Mouse (Mus musculus): Measurements from ENCODE around the gene Pdhx. TPM values are rescaled to one million over a fixed set of nuclear protein-coding genes. Genes with fewer than 3 reads are reported as not detected.
A peak's percentile ranks its signal among the peaks of the same experiment; 100 is the strongest.

Gene Pdhx
- 32.2 and 36.1 TPM in 2 replicates for polyA plus RNA-seq (2015; fragmentation: Nextera tagmentation; extraction: Ambion mirVana)

DNA sequence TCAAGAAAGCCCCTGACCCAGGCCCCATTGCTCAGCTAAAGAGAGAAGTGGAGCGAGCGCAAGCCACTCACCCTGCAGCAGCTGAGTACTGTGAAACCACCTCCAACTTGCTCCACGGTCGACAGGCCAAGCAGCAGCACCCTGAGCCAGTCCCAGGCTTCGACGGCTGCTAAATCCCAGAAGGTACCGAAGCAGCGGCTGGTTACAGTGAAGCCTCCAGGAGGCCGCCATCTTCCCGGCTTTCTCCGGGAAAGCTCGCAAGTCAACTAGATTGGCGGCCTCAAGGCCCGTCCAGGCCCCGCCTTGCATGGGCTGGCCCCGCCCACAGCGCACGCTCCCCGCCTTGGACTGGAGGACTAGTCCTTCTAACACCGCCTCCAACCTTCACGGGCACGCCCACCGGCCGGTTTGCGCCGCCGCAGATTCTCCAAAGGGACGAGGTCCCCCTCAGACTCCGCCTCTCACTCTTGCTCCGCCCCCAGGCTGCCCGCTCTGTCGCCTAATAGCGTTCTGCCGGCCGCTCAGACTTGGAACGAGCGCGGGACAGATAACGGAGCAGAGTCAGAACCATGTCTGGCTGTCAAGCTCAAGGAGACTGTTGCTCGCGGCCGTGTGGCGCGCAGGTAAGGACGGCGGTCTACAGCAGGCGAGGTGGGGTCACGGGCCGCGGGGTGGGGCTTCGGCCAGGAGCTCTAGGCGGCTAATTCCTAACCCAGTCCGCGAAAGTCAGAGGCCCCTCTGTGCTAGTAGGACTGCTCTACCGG is at the start of gene Pdhx, which contains the start of gene Apip:
Gene Pdhx, minus strand, starts transcription at position 295 of the 764 bp plus-strand sequence.
Gene Apip, plus strand, starts transcription at position 457 of the 764 bp plus-strand sequence.
- Histone ChIP-seq H3K9ac (peak within 1 kb of the TSS; percentile 69), H3K9me3 (no peaks in the 10 kb centered on the region), H3K27me3 (replicated peaks) (no peaks in the 10 kb centered on the region), H3K4me2 (peak within 1 kb of the TSS; percentile 67), H3K4me1 (peaks cover 17% of the 10 kb centered on the region; the same call in 1 of the 2 replicates), H3K4me3 (replicated peaks) (peak within 1 kb of the TSS; percentile 86), H3K27ac (peak within 1 kb of the TSS; percentile 87), H3K36me3 (no peaks in the 10 kb centered on the region)
- peak; percentile 99 for ATAC-seq (ENCODE audit: insufficient read depth, low FRiP score, low read depth)
- under 1% methylated on average over 55 of the region's 55 CpGs for WGBS

DNA sequence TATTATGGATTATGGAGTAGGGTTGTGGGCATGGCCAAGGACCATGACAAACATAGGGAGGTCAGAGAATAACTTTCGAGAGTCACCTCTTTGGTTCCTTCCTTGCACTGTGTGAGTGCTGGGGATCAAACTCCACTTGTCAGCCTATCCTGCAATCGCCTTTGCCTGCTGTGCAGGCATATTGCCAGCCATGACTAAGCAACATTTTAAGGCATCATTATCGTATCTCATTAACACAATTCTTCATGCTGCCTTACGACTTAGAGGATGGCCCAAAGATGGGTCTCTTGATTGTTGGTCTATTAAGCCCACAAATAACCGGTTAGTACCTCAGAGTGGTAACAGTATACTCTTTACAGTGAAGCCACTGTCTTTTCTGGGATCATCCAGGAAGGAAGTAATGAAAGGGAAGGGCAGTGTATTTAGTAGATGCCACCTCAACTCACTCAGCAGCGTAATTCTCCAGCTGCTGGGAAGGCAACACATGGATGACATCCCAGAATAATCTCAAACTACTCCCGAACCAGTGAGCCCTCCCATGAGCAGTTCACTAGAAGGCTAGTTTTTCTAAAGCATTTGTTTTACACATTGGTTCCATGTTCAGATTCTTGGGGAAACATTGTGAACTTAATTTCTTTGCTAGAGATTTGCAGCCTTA is 46.0 kb upstream of the Pdhx start:
- H3K4me3 ChIP-seq (replicated peaks), result no peak overlapping the region
- ATAC-seq (ENCODE audit: insufficient read depth, low FRiP score, low read depth), result no peak
- no peak overlapping the region for H3K27ac ChIP-seq
- no peak overlapping the region for H3K4me2 ChIP-seq
- H3K4me1 ChIP-seq, result no peaks in the 10 kb centered on the region
- no peaks in the 10 kb centered on the region for H3K27me3 ChIP-seq (replicated peaks)
- no peaks in the 10 kb centered on the region for H3K36me3 ChIP-seq
- 76% methylated on average over 7 of the region's 7 CpGs for WGBS
- H3K9me3 ChIP-seq, result no peaks in the 10 kb centered on the region
- H3K9ac ChIP-seq, result no peak overlapping the region

DNA sequence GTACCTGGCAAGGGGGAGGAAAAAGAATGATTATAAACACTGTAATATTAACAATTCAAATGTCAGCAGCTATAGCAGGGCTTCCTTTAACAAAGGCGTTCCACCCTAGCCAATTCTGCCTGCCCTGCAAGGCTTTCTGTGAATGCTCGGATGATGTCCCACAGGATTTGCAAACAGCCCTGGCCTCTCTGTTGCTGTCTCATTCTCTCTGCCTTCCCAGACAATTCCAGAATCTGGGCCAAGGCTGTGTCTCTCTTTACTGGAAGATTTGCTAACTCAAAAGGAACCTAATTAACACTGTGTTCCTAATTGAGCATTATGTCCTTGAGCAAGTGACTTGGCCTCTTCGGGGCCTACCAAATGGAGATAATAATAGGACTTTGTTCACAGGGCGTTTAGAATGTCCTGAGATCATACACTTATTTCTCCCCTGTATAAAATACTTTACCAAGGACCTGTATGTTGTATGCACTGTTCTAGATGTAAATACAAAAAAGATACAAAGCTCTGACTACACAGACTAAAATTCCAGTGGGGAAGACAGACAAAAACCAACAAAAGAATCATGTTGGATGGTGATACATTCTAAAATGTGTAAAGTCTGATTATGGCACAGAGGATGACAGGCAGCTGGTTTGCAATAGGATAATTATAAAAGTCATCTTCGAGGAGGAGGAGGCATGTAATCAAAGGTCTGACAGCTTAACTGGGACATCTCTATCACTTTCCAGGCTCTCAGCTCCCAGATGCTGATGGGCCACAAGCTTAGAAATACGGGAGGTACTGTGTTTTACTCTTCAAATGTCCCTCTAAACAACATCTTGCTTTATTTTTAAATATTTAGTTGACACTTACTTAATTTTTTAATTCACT is 45.2 kb upstream of the Pdhx start:
- Histone ChIP-seq H3K4me2 (no peak overlapping the region), H3K9me3 (no peaks in the 10 kb centered on the region), H3K27me3 (replicated peaks) (no peaks in the 10 kb centered on the region), H3K36me3 (no peaks in the 10 kb centered on the region), H3K4me1 (no peaks in the 10 kb centered on the region), H3K9ac (no peak overlapping the region), H3K4me3 (replicated peaks) (no peak overlapping the region), H3K27ac (no peak overlapping the region)
- 56% methylated on average over 6 of the region's 6 CpGs for WGBS
- ATAC-seq (ENCODE audit: insufficient read depth, low FRiP score, low read depth), result no peak

DNA sequence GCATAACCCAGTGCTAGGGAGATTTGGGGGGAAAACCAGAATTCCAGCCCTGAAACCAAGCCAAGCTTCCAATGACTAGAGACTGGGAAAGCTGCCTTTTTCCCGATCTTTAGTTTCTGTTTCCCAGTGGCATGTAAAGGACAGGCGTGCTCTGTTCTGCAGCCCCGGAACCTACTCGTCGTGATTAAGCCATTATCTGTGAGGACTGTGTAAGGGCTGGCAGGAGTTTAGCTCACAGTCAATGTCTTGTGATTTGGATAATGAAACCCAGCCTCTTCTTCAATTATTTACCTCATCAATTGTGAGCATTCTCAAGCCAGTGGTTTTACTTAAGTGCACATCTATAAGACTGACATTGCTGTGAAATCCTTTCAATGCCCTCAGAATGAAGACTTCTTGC is 43.9 kb upstream of the Pdhx start:
- WGBS, result 65% methylated on average over 5 of the region's 5 CpGs
- Histone ChIP-seq H3K36me3 (no peaks in the 10 kb centered on the region), H3K9me3 (no peaks in the 10 kb centered on the region), H3K27me3 (replicated peaks) (no peaks in the 10 kb centered on the region), H3K4me1 (no peaks in the 10 kb centered on the region), H3K9ac (no peak overlapping the region), H3K4me2 (no peak overlapping the region), H3K27ac (no peak overlapping the region), H3K4me3 (replicated peaks) (no peak overlapping the region)
- ATAC-seq (ENCODE audit: insufficient read depth, low FRiP score, low read depth), result no peak

DNA sequence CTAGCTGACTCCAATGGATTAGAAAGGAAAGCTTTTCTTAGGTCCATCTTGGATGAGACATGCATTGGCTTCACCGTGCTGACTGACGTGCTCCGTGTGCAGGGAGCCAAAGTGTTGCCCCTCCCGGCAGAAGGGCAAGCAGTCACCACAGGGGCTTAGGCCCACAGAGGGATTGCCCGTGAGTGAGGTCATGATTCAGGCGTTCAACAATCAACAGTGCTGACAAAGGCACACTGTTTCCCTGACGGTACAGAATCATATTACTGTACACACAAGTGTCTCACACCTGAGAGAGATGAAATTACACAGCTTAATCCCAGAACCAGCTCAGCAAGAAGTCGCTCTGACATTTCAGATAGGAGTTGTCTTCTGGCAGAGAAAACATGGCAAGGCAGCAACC is 38.4 kb upstream of the Pdhx start:
- no peaks in the 10 kb centered on the region for H3K27me3 ChIP-seq (replicated peaks)
- peak; percentile 56; the same call in 1 of the 2 replicates for ATAC-seq (ENCODE audit: insufficient read depth, low FRiP score, low read depth)
- H3K27ac ChIP-seq, result peak overlapping the region; percentile 16; the same call in 1 of the 2 replicates
- H3K4me3 ChIP-seq (replicated peaks), result no peak overlapping the region
- H3K36me3 ChIP-seq, result no peaks in the 10 kb centered on the region
- no peak overlapping the region for H3K9ac ChIP-seq
- no peak overlapping the region for H3K4me2 ChIP-seq
- H3K9me3 ChIP-seq, result no peaks in the 10 kb centered on the region
- no peaks in the 10 kb centered on the region for H3K4me1 ChIP-seq
- WGBS, result 57% methylated on average over 8 of the region's 8 CpGs

DNA sequence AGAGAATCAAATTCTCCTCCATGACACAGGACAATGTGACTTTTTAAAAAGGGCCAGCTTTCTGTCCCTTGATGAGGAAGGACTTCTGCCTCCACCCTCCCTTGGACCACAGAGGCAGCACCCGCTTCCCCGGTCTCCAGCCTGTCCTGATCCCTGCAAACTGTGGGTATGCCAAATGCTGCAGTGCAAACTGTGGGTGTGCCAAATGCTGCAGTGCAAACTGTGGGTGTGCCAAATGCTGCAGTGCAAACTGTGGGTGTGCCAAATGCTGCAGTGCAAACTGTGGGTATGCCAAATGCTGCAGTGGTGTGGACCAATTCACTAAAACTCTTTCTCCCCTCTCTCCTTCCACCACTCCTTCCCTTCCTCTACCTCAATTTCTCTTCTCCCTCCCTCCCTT is 32.9 kb upstream of the Pdhx start:
- 81% methylated on average over 2 of the region's 2 CpGs for WGBS
- H3K9me3 ChIP-seq, result no peaks in the 10 kb centered on the region
- no peak for ATAC-seq (ENCODE audit: insufficient read depth, low FRiP score, low read depth)

DNA sequence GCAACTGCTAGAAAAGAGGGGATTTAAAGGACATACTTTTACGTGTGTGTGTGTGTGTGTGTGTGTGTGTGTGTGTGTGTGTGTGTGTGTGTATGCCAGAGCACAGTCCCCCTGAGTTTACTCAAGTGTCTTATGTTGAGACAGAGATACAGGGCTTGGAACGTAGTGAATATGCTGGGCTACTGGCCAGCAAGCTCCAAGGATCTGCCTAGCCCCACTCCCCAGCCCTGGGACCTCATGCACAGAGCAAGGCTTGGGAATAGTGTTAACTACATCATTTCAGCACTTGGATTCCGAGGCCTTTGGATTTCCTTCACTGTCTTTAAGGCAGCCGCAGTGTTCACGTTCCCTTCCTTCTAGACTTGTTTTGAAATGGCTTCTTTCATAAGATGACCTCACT is 29.3 kb upstream of the Pdhx start:
- Histone ChIP-seq H3K27me3 (replicated peaks) (no peaks in the 10 kb centered on the region), H3K4me3 (replicated peaks) (no peak overlapping the region), H3K36me3 (no peaks in the 10 kb centered on the region), H3K4me2 (no peak overlapping the region), H3K9me3 (no peaks in the 10 kb centered on the region), H3K4me1 (no peaks in the 10 kb centered on the region), H3K27ac (no peak overlapping the region), H3K9ac (no peak overlapping the region)
- WGBS, result 70% methylated on average over 5 of the region's 5 CpGs
- no peak for ATAC-seq (ENCODE audit: insufficient read depth, low FRiP score, low read depth)

More for the DNA sequence above, 32.9 kb upstream of the Pdhx start:
- H3K27ac ChIP-seq, result no peak overlapping the region
- H3K27me3 ChIP-seq (replicated peaks), result no peaks in the 10 kb centered on the region
- no peak overlapping the region for H3K4me3 ChIP-seq (replicated peaks)
- no peaks in the 10 kb centered on the region for H3K4me1 ChIP-seq
- H3K36me3 ChIP-seq, result no peaks in the 10 kb centered on the region
- H3K4me2 ChIP-seq, result no peak overlapping the region
- no peak overlapping the region for H3K9ac ChIP-seq

DNA sequence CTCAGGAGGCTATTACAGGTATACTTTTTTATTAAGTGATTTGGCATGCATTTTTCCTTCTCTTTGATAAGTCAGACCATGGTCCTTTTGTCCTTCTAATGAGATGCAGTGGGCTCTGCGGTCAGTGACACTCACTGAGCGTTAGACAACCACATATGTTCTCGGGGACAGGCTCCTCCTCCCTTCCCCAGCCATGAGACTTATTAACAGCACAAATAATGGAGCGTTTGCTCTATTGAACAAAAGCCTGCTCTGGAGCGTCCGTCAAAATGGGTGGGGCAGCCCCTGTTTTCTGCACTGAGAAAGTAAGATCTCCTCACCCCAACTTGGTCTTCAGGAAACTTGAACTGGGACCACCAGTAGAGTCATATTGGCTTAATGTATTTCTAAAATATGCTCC is 16.2 kb upstream of the Pdhx start:
- Histone ChIP-seq H3K4me3 (replicated peaks) (no peak overlapping the region), H3K4me2 (no peak overlapping the region), H3K27ac (no peak overlapping the region), H3K27me3 (replicated peaks) (no peaks in the 10 kb centered on the region), H3K4me1 (no peaks in the 10 kb centered on the region), H3K36me3 (0 out of 2 replicates have a peak, but pooled peaks cover 5% of the 10 kb centered on the region), H3K9ac (no peak overlapping the region), H3K9me3 (no peaks in the 10 kb centered on the region)
- 74% methylated on average over 6 of the region's 6 CpGs for WGBS
- ATAC-seq (ENCODE audit: insufficient read depth, low FRiP score, low read depth), result no peak

DNA sequence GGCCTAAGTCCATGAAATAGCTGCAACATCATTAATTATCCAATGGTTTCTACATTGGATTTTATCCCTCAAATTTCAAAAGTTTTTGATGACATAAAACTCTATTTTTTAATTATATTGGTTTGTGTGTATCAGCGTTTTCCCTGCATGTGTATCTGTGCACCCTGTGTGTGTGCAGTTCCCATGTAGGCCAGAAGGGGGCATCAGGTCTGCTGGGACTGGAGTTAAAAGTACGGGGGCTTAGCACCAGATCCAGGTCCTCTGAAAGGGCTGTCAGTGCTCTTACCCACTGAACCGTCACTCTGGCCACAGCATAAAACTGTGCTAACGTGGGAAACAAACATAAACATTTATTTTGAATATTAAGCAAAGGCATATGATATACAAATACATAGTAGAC is 14.8 kb upstream of the Pdhx start:
- no peak for ATAC-seq (ENCODE audit: insufficient read depth, low FRiP score, low read depth)
- Histone ChIP-seq H3K27me3 (replicated peaks) (no peaks in the 10 kb centered on the region), H3K9ac (no peak overlapping the region), H3K4me2 (no peak overlapping the region), H3K4me3 (replicated peaks) (no peak overlapping the region), H3K9me3 (no peaks in the 10 kb centered on the region), H3K4me1 (no peaks in the 10 kb centered on the region), H3K36me3 (no peaks in the 10 kb centered on the region), H3K27ac (no peak overlapping the region)
- 95% methylated on average over 4 of the region's 4 CpGs for whole genome bisulfite sequencing

DNA sequence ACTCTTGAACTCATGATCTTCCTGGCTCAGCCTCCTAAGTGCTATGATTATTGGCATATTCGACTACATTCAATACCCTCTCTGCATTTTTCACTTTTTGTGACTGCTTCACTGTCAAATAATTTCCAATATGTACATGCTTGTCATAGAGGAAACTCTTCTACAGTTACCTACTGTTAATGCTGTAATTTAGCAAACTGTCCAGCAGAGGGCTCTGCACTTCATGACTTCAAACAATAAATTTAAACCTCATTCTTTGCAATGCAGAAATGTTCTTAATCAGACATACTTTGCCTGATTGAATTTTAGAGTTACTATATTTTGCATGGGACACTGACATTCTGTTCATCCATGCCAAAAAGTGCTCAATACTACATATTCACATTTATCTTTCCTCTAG is 13.1 kb upstream of the Pdhx start:
- 12% methylated on average over 1 of the region's 1 CpGs for WGBS
- H3K4me3 ChIP-seq (replicated peaks), result no peak overlapping the region
- ATAC-seq (ENCODE audit: insufficient read depth, low FRiP score, low read depth), result no peak
- no peaks in the 10 kb centered on the region for H3K36me3 ChIP-seq
- no peaks in the 10 kb centered on the region for H3K9me3 ChIP-seq
- H3K4me2 ChIP-seq, result no peak overlapping the region
- H3K9ac ChIP-seq, result no peak overlapping the region
- no peaks in the 10 kb centered on the region for H3K27me3 ChIP-seq (replicated peaks)
- H3K4me1 ChIP-seq, result no peaks in the 10 kb centered on the region
- H3K27ac ChIP-seq, result no peak overlapping the region

DNA sequence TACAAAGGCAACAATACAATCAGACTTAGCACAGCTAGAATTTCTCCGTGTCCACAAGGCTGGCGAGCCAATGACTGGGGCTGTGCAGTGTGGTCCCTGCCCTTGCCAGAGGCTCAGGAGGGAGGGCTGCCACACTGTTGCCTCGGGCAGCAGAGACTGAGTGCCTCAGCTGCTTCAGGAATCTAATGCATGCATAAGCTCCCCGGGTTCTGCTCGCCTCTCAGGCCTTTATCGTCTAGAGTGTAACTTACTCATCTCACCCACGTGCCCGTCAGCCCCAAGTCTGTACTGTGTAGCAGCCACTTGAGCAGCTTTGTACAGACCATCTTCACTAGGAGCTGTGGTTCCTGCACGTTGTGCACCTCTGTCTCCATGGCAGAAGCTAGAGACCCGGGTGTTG is 12.3 kb upstream of the Pdhx start:
- WGBS, result 75% methylated on average over 10 of the region's 10 CpGs
- no peak overlapping the region for H3K27ac ChIP-seq
- no peaks in the 10 kb centered on the region for H3K27me3 ChIP-seq (replicated peaks)
- no peak overlapping the region for H3K9ac ChIP-seq
- H3K4me1 ChIP-seq, result no peaks in the 10 kb centered on the region
- H3K9me3 ChIP-seq, result no peaks in the 10 kb centered on the region
- H3K4me2 ChIP-seq, result no peak overlapping the region
- no peak overlapping the region for H3K4me3 ChIP-seq (replicated peaks)
- no peaks in the 10 kb centered on the region for H3K36me3 ChIP-seq
- ATAC-seq (ENCODE audit: insufficient read depth, low FRiP score, low read depth), result no peak
